Mouse (Mus musculus): ENCODE results near the gene Pomp.

Gene Pomp

GRCm38 (mm10) chr5:147907144-147907543 lies 46.9 kb downstream of the Pomp start:
- no peak for DNase-seq

- no peak for DNase-seq
Measured at GRCm38 (mm10) chr5:147907851-147908250, 47.6 kb downstream of the Pomp start.

DNA sequence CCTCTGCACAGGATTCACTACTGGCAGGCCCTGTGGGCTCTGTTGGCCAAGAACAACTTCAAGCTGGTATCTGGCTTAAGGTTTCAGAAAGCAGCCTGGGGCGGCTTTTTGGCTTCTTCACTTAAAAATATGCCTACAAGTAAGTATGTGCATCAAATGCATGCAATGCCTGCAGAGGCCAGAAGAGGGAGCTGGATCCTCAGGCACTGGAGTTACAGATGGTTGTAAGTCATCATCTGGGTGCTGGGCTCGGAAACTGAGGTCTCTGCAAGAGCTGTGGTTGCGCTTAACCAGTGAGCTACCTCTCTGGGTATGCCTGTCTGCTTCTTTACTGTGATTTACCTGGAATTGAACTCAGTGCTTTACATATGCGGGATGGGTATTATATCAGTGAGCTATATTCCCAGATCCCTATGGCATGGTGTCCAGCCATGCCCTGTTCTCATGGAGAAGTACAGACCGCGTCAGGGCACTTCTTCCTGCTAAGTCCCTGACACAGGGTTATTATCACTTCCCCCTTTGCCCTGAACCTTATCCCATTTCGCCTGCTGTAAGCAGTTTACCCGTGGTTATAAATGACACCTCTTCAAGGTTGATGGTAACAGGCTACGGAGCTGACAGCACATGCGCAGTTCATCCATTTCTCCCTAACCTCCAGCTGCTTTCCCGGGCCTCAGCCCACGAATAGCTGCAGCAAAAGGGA lies 50.7 kb downstream of the Pomp start:
- DNase-seq: no peak

GRCm38 (mm10) chr5:147911744-147912143 lies 51.5 kb downstream of the Pomp start:
- no peak for DNase-seq

DNA sequence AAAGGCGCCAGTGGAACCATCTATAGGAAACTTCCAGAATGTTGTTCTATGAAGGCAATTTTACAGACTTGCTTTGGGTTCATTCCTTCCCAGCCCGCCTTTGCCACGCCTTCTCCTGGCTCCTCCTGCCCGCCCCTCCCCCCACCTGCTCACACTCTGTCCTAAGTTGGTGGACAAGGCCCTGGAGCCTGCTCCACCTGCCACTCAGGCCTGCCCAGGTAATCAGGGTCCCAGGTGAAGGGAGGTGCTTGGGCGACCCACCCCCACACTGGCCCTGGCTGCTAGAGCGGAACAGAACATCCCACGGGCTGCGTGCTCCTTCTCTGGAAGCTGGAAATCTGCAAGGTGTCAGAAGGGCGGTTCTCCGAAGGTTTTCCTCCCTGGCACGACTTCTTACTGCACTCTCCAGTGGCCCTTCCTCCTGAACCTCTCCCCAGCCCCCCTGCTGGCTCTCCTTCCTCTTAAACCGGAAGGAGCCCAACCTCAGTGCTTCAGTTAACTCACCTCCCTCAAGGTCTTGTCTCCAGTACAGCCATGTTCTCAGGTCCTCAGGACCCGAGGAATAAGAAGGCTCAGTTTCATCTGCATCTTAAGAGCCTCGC lies 53.1 kb downstream of the Pomp start:
- peak; percentile 30 for DNase-seq

- DNase-seq: peak; percentile 8
Measured at GRCm38 (mm10) chr5:147915038-147915566, 54.8 kb downstream of the Pomp start.

- DNase-seq: no peak
Measured at GRCm38 (mm10) chr5:147916171-147916570, 55.9 kb downstream of the Pomp start.

DNA sequence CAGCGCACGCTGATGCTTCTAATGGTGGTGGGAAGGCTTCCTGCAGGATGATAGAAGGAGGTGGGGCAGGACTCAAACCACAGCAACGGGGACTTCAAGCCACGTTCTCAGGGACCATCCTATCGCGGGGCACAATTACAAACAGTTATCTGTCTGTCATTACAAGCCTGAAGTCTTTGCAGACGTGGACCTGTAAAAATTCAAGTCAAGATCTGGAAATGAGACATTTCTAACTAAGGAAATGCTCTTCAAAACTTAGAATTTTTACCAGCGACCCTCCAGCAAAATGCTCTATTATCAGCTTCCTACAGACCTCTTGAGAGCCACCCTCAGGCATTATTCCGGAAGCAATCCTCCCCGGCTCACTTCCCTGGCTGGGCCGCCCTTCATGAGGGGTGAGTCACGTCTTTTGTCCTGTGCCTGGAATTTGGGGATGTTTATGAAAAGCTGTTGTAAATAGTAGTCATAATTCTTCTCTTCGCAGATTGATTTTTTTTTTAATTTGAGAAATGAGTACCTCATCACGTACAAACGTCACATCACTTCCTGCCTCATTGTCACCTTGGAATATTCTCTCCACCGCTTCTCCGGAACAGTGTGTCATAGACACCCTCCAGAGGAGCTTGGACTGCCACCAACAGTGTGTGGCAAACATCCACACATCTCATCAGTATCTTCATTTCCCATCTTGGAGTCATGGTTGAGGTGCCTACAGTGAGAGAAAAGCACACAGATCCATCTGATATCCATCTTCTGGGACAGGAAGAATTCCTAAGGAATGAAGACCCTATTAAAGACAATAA lies 58.0 kb downstream of the Pomp start:
- DNase-seq: peak; percentile 67

- no peak for DNase-seq
Measured at GRCm38 (mm10) chr5:147924621-147925020, 64.4 kb downstream of the Pomp start.

Data from kidney, postnatal 14 days (tissue).